9 mouse cellular contexts compared by ENCODE assay signal in the genomic region with DNA sequence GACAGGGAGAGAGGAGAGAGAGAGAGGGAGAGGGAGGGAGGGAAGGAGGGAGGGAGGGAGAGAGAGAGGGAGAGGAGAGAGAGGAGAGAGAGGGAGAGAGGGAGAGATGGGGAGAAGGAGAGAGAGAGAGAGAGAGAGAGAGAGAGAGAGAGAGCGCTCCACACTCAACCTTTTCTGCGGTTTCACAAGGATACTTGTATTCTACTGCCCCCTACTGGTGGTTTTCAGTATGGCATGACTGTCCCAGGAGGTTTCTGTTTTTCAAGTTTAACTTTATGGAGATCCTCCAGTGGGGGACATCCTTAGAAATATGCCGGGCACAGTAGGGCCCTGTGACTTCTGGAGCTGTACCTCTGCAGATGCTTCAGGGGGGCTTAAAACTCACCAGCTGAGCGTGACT. TPM values are rescaled to one million over a fixed set of nuclear protein-coding genes. Genes with fewer than 3 reads are reported as not detected.
DNase-seq lines count a peak whose midpoint lies in the region; ATAC-seq and TF ChIP-seq lines count a peak whose summit lies in the region.
"Had no signal": no experiment of that assay in that cellular context is flagged by ENCODE, and none has a peak within 500 bp of the region (broad histone marks: within the 10 kb centered on the region; RNA-seq: fewer than 3 reads in every experiment).

No protein-coding gene starts in this region.

- 0 out of 2 replicates have a peak overlapping the region, but pooled peaks have one; percentile 11 for H3K4me3 ChIP-seq in heart, embryonic 13.5 days
- no peak overlapping the region for H3K4me3 ChIP-seq in heart, embryonic 11.5 days (ENCODE audit: low read depth, low read length)
- H3K4me3 ChIP-seq in forebrain, embryonic 14.5 days (ENCODE audit: low read depth, low read length): no peak overlapping the region
- no peak overlapping the region for H3K4me3 ChIP-seq in myocyte
- H3K4me3 ChIP-seq: embryonic facial prominence, embryonic 13.5 days had no signal

- H3K4me1 ChIP-seq in heart, embryonic 13.5 days: no peaks in the 10 kb centered on the region
- no peaks in the 10 kb centered on the region for H3K4me1 ChIP-seq in heart, embryonic 11.5 days (ENCODE audit: control insufficient read depth, insufficient read depth, low read length)
- no peaks in the 10 kb centered on the region for H3K4me1 ChIP-seq in forebrain, embryonic 14.5 days (ENCODE audit: control insufficient read depth, insufficient read depth, low read length)
- H3K4me1 ChIP-seq: embryonic facial prominence, embryonic 13.5 days had no signal

- WGBS in heart, embryonic 13.5 days: 12% methylated on average over 4 of the region's 4 CpGs
- WGBS in heart, embryonic 11.5 days (ENCODE audit: insufficient replicate concordance): 21% methylated on average over 4 of the region's 4 CpGs
- WGBS in forebrain, embryonic 14.5 days: 18% methylated on average over 4 of the region's 4 CpGs

- H3K9ac ChIP-seq in heart, embryonic 13.5 days: no peak overlapping the region
- no peak overlapping the region for H3K9ac ChIP-seq in heart, embryonic 11.5 days (ENCODE audit: low read depth, low read length)
- no peak overlapping the region for H3K9ac ChIP-seq in forebrain, embryonic 14.5 days (ENCODE audit: low read length)
- H3K9ac ChIP-seq: embryonic facial prominence, embryonic 13.5 days had no signal

- no peak for ATAC-seq in heart, embryonic 13.5 days (ENCODE audit: extremely low read depth, insufficient number of reproducible peaks, low FRiP score, low TSS enrichment)
- no peak for ATAC-seq in heart, embryonic 11.5 days (replicated peaks; ENCODE audit: insufficient number of reproducible peaks, low FRiP score, low TSS enrichment)
- ATAC-seq in forebrain, embryonic 14.5 days: no peak
- no peak for ATAC-seq in activated CD4-positive, CD25-positive, alpha-beta regulatory T cell, adult 4 months

- H3K27me3 ChIP-seq in heart, embryonic 13.5 days (replicated peaks): peaks cover 21% of the 10 kb centered on the region
- peaks cover 7% of the 10 kb centered on the region for H3K27me3 ChIP-seq in heart, embryonic 11.5 days (ENCODE audit: control insufficient read depth, insufficient read depth, low read length)
- H3K27me3 ChIP-seq in forebrain, embryonic 14.5 days (replicated peaks; ENCODE audit: control insufficient read depth, insufficient read depth, low read length): no peaks in the 10 kb centered on the region
- H3K27me3 ChIP-seq in myocyte (ENCODE audit: control insufficient read depth, insufficient read depth, insufficient read length): no peaks in the 10 kb centered on the region
- H3K27me3 ChIP-seq: embryonic facial prominence, embryonic 13.5 days had no signal

- no peaks in the 10 kb centered on the region for H3K79me2 ChIP-seq in myocyte (ENCODE audit: control insufficient read depth, insufficient read depth)

- DNase-seq in CD4-positive helper T cell, adult 2 months (ENCODE audit: low read depth, low spot score): peak; percentile 69
- DNase-seq in ZHBTc4 (ENCODE audit: low read depth, low spot score): peak; percentile 75
- peak; percentile 80 for DNase-seq in forebrain, embryonic 14.5 days (ENCODE audit: low spot score)
- peak; percentile 56 to 75 for DNase-seq in left cerebral cortex, postnatal 14 days (ENCODE audit: low spot score in 2 of 2)

- intact Hi-C loops in left cerebral cortex, postnatal 14 days (cut with DNase I): loop anchor here (2.0 to 10.0 kb wide), 2 partner anchors 200 to 592 kb away; no protein-coding TSS in a partner anchor

- TF ChIP-seq POLR2A in myocyte (IDR thresholded peaks at IDR 0.05; ENCODE audit: insufficient read length, low read depth): no peak

- peaks cover 7% of the 10 kb centered on the region; the same call in 1 of the 2 replicates for H3K9me3 ChIP-seq in heart, embryonic 13.5 days
- no peaks in the 10 kb centered on the region for H3K9me3 ChIP-seq in heart, embryonic 11.5 days (replicated peaks; ENCODE audit: control insufficient read depth, low read length)
- H3K9me3 ChIP-seq in forebrain, embryonic 14.5 days (replicated peaks; ENCODE audit: control insufficient read depth, low read length): no peaks in the 10 kb centered on the region
- H3K9me3 ChIP-seq: embryonic facial prominence, embryonic 13.5 days had no signal

- no peak overlapping the region for H3K27ac ChIP-seq in heart, embryonic 13.5 days (replicated peaks)
- H3K27ac ChIP-seq in heart, embryonic 11.5 days (ENCODE audit: low read depth, low read length): no peak overlapping the region
- H3K27ac ChIP-seq in forebrain, embryonic 14.5 days (ENCODE audit: low read depth, low read length): no peak overlapping the region
- H3K27ac ChIP-seq: embryonic facial prominence, embryonic 13.5 days had no signal

- H3ac ChIP-seq in myocyte (ENCODE audit: control insufficient read depth, insufficient read length): no peak overlapping the region

- H3K4me2 ChIP-seq in heart, embryonic 13.5 days: peak overlapping the region; percentile 21; the same call in 1 of the 2 replicates
- no peak overlapping the region for H3K4me2 ChIP-seq in heart, embryonic 11.5 days
- H3K4me2 ChIP-seq in forebrain, embryonic 14.5 days (ENCODE audit: low read length): no peak overlapping the region
- H3K4me2 ChIP-seq in myocyte (ENCODE audit: low read depth): peak overlapping the region; percentile 57
- H3K4me2 ChIP-seq: embryonic facial prominence, embryonic 13.5 days had no signal

- no peaks in the 10 kb centered on the region for H3K36me3 ChIP-seq in heart, embryonic 13.5 days
- no peaks in the 10 kb centered on the region for H3K36me3 ChIP-seq in heart, embryonic 11.5 days (ENCODE audit: control insufficient read depth, insufficient read depth, low read length)
- no peaks in the 10 kb centered on the region for H3K36me3 ChIP-seq in forebrain, embryonic 14.5 days (ENCODE audit: control insufficient read depth, insufficient read depth, low read length)
- H3K36me3 ChIP-seq in myocyte (ENCODE audit: control insufficient read depth, insufficient read depth): no peaks in the 10 kb centered on the region
- H3K36me3 ChIP-seq: embryonic facial prominence, embryonic 13.5 days had no signal

TF ChIP-seq in myocyte, 11 proteins besides CTCF, POLR2A, EP300 and RAD21:
- TF ChIP-seq REST (IDR thresholded peaks at IDR 0.05; ENCODE audit: insufficient read depth, insufficient read length) (no peak), SRF (IDR thresholded peaks at IDR 0.05; ENCODE audit: control insufficient read depth, insufficient read length, low read depth) (no peak), POLR2AphosphoS2 (IDR thresholded peaks at IDR 0.05; ENCODE audit: insufficient read length, low read depth) (no peak), MYOG (IDR thresholded peaks at IDR 0.05; ENCODE audit: control insufficient read depth in 1 of 3, insufficient read depth in 1 of 3, insufficient read length in 2 of 3, low read depth in 2 of 3) (no peak)

RNA-seq across cellular contexts. Expression of gene Cldn10, which starts 28.8 kb away (rescaled TPM):
- 1.5 and 1.6 TPM in 2 replicates for polyA plus RNA-seq in heart, embryonic 13.5 days (2015; fragmentation: Nextera tagmentation; extraction: Ambion mirVana)
- 0.34 and 0.56 TPM in 2 replicates for polyA plus RNA-seq in heart, embryonic 11.5 days (2014; fragmentation: Nextera tagmentation; extraction: Ambion mirVana)
- 0.80 and 0.82 TPM in 2 replicates for polyA plus RNA-seq in forebrain, embryonic 14.5 days (2014; fragmentation: Nextera tagmentation; extraction: Ambion mirVana)
- 10 to 100 TPM; 17.1 to 21.4 TPM for total RNA-seq in left cerebral cortex, postnatal 14 days (2021)
- polyA plus RNA-seq in myocyte (2012; fragmentation: generic; extraction: Trizol): not detected
- 1 to 10 TPM; 1.4 to 2.7 TPM for polyA plus RNA-seq in activated CD4-positive, CD25-positive, alpha-beta regulatory T cell, adult 4 months (2017; shearing (Covaris generic))

Comparison
In these comparisons a context has a peak if more than half of its experiments do, and no peak if none do; other contexts are left out.
1. H3K4me2 ChIP-seq: peak in heart, embryonic 13.5 days (single experiment) and myocyte (single experiment); none in heart, embryonic 11.5 days (single experiment) and forebrain, embryonic 14.5 days (single experiment).
2. Peak in every context shown above with its lines, with median percentiles within 50 percentile points of each other: DNase-seq.